Mouse (Mus musculus) heart, postnatal 25 days (tissue): Measurements from ENCODE around the gene Polm. TPM values are rescaled to one million over a fixed set of nuclear protein-coding genes. Genes with fewer than 3 reads are reported as not detected.

Experiments
- DNase-seq: peaks from one replicate; pipeline ENCODE4 v3.0.0; 2022; ENCODE audit warnings: low spot score
- intact Hi-C: fragments of 180-260 bp; cut with DNase I; formaldehyde crosslinking; loops from one replicate; pipeline ENCODE4 v1.15.1; 2025
- total RNA-seq, 2 experiments: library from RNA; stranded (reverse); gene quantifications; 2 replicates each; pipeline ENCODE4 v1.2.3; 2021

Polm gene
- total RNA-seq, 2 experiments from 2014 or later, result 3.0 to 3.6 TPM

DNA sequence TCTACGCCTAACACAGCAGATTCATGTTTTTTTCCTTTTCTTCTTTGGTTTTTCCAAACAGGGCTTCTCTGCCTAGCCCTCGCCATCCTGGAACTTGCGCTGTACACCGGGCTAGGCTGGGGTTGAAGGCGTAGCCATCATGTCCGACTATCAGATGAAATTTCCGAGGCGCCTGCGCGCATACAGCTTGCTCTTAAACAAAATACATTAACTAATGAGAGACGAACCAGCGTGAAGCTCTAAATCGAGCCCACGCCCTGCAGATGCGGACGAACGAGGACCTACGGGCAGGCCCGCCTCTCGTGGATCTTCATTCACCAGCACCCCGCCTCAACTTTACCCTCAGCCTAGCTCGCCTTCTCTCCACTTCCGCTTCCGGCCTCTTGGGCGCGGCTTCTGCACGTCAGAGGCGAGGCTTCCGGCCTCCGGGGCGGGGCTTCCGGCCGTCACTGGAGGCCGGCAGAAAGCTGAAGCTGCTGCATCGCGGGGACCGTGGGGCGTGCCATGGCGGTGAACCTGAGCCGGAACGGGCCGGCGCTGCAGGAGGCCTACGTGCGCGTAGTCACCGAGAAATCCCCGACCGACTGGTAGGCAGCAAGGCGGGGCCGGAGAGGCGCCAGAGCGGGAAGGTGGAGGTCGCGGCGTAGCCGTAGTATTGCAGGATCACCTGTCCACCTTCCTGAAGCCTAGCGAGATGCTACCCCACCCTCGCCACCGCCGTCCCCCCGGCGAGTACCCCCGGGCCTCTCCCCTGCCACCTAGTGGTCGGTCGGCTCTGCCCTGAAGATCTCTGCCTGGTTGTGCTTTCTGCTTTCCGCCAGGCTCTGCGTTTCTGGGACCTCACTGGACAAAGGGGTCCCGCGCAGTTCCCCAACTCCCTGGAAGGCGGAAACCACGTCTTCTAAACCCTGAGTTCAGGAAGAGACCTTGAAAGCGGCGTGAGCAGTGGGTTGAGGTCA, 49.5 kb downstream of the Polm start, which contains the start of gene Dbnl:
Dbnl (plus strand) TSS at position 433 of the 959 bp plus-strand sequence.
- intact Hi-C loops, result loop anchor here (2.0 to 5.0 kb wide), 3 partner anchors 28 to 99 kb away; partner anchors contain the start of gene Polm
- DNase-seq, result peak; percentile 94

DNA sequence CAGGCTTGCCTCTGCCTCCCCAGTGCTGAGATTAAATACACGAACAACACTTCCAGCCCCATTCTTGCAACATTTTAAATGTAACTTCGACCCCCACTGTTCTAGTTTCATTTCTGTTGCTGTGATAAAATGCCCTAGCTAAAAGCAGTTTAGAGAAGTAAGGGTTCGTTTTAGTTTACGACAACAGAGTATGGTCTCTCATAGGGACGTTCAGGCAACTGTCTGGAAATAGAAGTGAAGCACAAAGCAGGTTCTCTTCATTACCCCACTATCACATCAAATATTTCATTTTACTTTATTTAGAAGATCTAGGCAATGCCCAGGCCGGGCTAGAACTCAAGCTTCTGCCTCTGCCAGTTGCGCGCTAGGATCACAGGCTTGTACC, 50.2 kb downstream of the Polm start:
- intact Hi-C loops, result loop anchor here (2.0 to 5.0 kb wide), 3 partner anchors 27 to 100 kb away; partner anchors contain the start of gene Polm
- DNase-seq, result no peak

DNA sequence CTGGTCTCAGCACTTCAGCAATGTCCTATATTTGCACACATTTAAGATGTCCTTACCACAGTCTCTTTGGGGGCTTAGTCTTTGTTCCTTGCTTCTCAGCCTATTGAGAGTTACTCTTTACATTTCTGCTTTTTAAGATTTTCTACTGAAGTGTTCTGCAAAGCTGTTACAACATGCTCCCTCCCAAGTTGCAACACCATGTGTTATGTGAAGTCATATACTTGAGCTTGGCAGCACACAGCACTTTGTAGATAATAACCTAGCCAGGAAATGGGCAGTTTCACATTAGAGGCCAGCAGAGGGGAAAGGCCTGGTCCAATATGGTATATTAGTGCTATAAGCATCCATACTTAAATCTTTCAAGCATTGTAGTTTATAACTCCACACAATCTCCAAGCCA, 52.1 kb downstream of the Polm start:
- DNase-seq, result no peak
- intact Hi-C loops, result loop anchor here (5.0 kb wide), 2 partner anchors 52 to 102 kb away; partner anchors contain the start of gene Polm

DNA sequence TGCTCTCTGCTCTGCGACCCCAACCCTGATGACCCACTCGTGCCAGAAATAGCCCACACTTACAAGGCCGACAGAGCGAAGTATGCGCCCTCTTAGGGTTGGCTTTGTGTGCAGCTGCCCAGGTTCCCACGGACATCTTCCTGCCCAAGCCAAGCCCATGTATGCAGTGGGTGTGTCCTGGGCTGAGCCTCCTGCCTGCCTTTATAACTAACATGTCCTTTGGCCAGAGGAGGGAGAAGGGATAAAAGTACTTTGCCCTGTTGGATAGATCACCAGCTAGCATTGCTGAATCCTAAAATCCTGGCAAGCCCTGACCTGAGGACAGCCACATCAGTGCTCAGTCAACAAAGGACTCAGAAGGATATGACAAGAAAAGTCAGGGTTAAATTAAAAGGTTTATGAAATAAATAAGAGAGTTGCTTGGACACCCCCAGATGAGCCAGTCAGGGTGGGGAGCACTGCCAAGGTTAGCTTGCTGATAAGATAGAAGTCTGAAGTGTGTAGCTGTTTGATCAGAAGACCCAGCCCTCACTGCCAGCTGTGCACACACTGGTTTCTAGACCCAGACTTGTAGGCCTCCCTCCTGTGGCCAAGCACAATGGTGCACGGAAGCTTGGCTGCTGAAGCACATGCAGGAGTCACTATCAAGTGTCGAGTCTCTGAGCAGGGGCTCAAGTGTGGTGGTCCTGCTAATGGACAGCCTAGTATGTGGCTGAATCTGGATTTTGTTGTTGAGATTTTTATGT, 55.4 kb downstream of the Polm start:
- no peak for DNase-seq

DNA sequence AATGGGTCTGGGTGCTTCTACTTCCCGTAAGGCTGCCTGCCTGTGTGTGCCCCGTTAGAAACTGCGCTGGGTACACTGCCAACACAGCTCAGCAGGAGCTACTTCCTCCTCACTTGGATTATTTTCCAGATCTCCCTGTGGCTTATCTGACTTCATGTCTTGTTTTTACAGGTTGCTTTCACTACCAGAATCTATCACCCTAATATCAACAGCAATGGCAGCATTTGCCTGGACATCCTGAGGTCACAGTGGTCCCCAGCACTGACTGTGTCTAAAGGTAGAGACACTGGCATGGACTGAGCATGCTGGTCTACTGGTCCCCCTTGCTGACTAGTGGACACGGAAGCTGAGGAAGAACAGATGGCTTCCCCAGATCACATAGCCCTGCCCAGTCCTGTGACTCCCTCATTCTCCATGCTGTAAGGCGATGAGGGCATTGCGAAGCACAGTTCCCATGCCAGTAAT, 57.7 kb downstream of the Polm start:
- intact Hi-C loops, result no loop called here
- no peak for DNase-seq

More for the DNA sequence above, 55.4 kb downstream of the Polm start:
- intact Hi-C loops, result no loop called here

DNA sequence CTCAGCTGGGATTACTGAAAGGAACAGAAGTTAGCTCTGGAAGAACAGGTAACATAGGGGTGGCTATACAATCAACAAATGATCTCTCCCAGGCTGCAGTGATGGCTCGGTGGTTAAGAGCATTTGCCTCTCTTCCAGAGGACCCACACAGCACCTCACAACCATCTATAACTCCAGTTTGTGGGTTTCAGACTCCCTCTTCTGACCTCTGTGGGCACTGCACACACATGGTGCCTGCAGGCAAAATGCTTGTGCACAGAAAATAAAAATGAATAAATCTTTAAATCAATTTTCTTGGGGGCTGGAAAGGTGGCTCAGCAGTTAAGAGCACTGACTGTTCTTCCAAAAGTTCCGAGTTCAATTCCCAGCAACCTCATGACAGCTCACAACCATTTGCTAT, 59.3 kb downstream of the Polm start:
- no peak for DNase-seq
- intact Hi-C loops, result no loop called here

Other genes with a start within 250 kb of the Polm start
- 100 to 1,000 TPM; 145 to 152 TPM for gene Mrps24, start 122.3 kb downstream of the Polm start, total RNA-seq
- gene Urgcp, start 75.6 kb downstream of the Polm start, total RNA-seq, result 10 to 100 TPM; 56.7 to 68.6 TPM
- 10 to 100 TPM; 26.1 to 27.2 TPM for gene Dbnl, start 49.5 kb downstream of the Polm start, total RNA-seq
- 100 to 1,000 TPM; 914 to 924 TPM for gene Pgam2, start 34.3 kb downstream of the Polm start, total RNA-seq
- gene Aebp1, start 23.9 kb upstream of the Polm start, total RNA-seq, result 10 to 100 TPM; 18.5 to 23.3 TPM
- 10 to 100 TPM; 29.2 to 33.2 TPM for gene Pold2, start 40.3 kb upstream of the Polm start, total RNA-seq
- 100 to 1,000 TPM; 742 to 813 TPM for gene Myl7, start 60.8 kb upstream of the Polm start, total RNA-seq
- gene Gck, start 112.1 kb upstream of the Polm start, total RNA-seq, result 1 to 10 TPM; 7.4 to 9.4 TPM
- 10 to 100 TPM; 60.9 to 64.9 TPM for gene Ykt6, start 117.7 kb upstream of the Polm start, total RNA-seq
- gene Camk2b, start 228.3 kb upstream of the Polm start, total RNA-seq, result 1 to 10 TPM; 6.2 to 6.5 TPM